Mouse (Mus musculus) cerebellum, postnatal 25 days (tissue): ENCODE data around the gene Tenm2.

Source experiments
- DNase-seq, 2 experiments: peaks; one replicate each; pipeline ENCODE4 v3.0.0; 2021; ENCODE audit warnings: mixed read lengths in 2 of 2

The Tenm2 gene

DNA sequence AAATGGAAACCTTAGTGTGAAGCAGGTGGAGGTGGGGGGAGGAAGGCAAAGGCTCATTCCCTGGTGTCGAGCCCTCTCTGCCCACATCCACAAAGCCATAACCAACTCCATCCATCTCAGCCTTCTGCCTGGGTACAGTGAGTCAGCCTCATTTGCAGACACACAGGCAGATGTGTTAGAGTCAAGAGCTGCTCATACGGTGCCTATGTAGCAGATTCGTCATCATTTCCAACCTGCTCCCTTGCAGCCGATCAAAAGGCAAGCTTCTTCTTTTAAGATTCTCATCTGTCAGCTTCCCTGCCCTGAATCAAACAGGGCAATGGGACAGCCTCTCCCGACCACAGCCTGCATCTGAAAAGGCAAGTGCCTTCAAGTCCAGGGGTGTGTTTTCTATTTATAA is 979.0 kb downstream of the Tenm2 start:
- DNase-seq = no peak

DNA sequence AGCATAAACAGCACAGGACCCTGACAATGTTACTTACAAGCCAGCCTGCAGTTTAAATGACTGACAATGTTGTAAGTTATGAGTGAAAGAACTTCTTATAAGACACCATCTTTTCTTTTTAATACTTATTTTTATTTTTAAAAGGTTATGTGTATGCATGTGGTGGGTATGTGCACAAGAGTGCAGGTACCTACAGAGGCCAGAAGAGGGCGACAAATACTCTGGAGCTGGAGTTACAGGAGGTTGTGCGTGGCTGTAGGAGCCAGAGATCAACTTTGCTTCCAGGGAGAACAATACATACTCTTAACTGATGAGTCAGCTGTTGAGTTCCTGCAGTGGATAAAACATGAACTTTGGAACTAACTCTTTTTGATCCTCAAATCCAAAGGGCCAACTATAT is 981.7 kb downstream of the Tenm2 start:
- no peak for DNase-seq

DNA sequence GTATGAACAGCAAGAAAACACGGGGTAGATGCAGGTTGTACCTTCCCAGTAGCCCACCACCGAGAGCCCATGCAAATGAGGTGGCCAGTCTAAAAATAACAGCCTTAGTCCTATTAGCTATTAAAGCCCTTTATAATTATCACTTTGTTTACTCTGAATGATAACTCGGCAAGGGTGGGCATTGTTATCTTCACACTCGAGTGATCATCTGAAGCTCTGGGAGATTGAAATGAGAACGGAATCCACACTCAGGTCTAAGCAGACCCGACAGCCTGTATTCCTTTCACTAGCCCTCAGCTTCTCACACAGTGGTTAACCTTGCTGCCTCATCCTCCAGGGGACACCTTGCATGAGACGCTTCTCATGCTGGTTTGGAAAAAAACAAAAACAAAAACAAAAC is 985.7 kb downstream of the Tenm2 start:
- DNase-seq = no peak

DNA sequence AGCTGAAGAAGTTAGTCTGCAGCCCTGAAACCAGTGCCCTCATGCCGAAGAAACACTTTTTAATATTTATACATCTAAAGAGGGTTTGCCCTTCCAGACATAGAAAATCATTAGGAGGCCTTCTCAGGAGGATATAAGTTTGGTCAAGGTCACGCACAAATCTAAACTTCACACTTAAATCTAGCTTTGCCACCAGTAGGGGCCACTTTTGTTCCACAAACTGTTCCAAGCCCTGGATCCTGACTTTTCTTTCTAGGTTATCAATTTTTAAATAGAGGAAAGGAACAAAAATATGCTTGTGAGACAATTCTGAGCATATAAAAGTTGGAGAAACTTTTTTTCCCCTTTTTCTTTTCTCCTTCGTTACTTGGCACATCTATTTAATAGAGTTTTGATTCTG is 989.6 kb downstream of the Tenm2 start:
- no peak for DNase-seq

DNA sequence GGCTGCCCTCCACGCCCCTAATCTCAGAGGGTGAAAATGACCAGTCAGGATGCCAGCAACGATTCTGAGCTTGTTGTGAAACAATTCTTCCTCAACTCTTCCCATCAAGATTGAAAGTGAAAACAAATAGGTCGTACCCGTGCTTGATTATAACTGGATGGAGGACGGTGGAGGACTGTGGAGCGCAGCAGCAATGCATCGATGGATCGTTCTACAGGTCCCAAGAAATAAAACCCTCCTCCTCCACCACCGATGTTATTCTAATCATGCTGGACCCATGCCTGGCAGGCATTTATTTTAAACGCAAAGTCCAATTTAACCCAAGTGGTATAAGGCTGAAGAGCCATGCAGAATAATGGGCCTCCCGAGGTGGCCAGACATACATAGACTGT is 991.3 kb downstream of the Tenm2 start:
- no peak for DNase-seq

DNA sequence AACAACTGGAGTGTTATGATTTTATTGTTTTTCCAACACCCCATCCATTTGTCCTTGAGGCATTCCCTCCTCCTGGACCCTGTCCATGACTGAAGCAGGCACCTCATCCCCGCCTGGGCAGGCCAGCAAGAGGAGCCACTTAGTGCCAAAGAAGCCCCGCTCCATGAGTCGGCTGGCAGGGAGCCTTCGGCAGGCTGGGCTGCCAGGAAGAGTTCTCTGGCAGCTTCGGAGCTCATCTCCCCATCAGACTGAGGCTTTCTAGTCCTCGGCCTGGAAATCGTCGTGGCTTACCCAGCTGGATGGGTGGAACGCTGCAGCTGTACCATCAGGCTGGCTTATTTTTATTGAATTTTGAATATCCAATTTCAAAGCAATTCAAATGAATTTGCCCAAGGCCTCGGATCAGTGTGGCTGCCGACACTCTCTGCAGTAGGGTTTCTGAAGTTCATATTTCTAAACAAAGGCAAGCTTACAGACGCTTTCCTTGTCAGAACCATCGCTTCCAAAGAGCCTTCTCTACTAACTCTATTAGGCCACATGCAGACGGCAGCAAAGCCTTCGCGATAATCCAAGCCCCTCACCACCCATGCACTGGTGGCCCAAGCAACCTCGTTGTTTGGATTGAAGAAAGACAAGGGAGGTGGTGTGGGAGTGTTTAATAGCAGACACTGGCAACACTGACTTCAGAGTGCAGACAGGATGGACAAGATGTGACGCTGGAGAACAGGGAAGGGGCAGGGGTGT is 991.8 kb downstream of the Tenm2 start:
- DNase-seq = peak; percentile 72 to 84

DNA sequence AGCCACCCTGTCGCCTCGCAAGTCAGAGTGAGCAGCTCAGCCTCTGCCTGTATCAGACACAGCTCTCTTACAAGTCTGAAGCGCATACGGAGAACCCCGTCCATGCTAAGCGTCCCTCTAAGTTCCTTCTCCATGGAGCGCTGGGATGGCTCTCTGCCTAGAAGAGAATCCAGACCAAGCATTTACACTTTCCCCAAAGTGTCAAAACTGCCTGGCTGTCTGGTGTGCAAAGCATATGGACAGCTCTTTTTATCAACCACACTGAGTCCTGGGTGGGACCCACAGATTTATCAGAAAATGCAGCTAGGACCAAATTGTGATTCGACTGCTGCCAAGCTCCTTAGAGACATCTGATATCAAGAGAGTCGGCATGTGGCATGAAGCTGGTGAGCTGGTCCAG is 996.9 kb downstream of the Tenm2 start:
- no peak for DNase-seq

DNA sequence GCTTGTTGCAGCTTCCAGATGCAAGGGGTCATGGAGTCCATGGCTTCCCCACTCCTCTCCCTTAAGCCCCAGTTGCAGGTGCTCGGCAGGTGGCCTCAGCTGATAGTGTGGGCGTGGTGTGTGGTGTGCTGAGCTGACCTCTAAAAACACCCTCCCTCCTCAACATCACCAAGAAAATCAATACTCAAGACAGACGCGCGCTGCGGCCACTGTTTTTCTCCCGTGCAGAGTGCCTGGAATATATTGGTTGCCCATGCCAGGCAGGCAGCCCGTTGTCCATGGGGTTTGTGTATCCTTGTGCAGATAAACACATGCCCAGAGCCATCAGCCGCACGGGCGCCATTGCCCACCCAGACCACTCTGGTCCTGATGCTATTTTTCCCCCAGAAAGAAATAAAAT is 1007.1 kb downstream of the Tenm2 start:
- no peak for DNase-seq

DNA sequence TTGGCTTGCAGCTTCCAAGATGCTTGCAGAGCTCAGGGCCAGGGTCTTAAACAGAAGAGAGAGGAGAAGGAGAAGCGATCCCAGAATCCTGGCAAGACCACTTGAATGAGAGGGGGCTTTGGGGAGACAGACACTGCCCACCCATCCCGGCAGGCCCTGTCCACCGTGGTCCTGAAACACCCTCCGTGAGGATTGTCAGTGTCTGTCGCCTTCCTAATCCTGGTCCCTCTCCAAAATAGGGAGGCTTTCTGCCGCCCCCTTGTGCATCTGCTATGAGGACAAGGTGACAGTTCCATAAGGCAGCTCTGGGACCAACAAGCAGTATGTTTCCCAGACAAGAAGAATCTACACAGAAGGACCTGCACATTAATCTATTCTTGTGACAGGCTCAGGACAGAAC is 1007.6 kb downstream of the Tenm2 start:
- no peak for DNase-seq

DNA sequence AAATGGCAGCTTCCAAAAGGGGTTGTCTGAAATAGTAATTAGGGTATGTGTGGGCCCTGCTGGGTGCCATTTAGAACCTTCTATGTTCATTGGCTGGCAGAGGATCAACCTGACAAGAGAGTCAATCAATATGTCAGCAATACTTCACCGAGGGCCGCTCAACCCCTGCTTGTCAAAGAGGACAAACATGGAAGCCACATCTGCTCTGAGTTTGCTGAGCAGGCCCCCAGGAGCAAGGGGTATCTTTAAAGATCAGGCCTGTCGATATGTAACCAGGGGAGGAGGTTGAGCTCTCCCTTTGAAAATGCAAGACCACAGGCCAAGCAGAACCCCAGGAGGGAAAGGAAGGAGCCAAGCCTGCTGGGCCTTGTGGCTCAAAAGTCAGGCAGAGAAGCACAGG is 1009.7 kb downstream of the Tenm2 start:
- DNase-seq = no peak

DNA sequence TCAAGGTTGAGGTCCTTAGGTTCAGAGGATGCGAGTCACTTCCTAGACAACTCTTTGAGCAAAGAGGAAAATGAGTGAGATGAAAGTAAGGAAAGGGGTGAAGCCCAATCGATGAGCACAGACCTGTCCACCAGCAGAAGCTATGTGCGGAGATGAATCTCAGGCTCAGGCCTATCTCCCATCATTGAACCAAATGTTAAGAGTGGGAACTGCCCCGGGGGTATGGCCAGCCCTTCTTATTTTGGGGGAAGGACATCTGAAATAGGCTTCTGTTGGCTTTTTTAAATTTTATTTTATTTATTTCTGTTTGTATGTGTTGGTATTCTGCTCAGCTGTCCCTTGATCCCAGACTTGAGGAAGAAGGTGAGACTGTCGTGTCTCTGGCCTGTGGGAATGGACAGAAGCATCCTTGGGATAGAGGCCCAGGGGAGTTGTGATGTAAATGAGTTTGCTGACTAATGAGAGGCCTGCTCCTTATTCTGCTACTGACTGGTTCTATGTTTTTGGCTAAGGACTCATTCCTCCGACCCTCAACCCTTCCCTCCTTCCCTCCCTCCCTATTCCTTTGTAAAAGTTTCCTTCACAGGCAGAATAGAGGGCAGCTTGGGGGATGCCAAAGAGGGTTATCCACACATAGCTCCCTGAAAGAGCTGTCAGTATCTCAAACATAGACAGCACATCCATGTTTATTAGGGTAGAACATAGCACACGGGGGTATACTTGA is 1011.9 kb downstream of the Tenm2 start:
- no peak for DNase-seq

DNA sequence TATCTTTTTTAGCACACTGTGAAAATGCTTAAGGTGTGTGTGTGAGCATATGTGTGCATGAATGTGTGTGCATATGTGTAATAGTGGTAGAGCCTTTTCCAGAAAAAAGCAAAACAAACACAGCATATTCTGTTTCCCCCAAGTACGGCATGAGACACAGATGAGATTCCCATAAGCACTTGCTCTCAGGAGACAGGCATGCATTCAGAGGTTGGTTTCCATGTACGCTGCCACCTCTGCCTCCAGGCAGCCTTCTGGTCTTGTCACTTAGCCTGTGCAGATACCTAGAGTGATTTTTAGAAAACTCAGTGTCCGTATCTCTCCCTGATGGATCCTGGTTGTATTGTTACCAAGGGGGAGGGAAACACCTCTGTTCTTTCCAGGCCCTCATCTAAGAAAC is 1013.7 kb downstream of the Tenm2 start:
- DNase-seq = no peak

DNA sequence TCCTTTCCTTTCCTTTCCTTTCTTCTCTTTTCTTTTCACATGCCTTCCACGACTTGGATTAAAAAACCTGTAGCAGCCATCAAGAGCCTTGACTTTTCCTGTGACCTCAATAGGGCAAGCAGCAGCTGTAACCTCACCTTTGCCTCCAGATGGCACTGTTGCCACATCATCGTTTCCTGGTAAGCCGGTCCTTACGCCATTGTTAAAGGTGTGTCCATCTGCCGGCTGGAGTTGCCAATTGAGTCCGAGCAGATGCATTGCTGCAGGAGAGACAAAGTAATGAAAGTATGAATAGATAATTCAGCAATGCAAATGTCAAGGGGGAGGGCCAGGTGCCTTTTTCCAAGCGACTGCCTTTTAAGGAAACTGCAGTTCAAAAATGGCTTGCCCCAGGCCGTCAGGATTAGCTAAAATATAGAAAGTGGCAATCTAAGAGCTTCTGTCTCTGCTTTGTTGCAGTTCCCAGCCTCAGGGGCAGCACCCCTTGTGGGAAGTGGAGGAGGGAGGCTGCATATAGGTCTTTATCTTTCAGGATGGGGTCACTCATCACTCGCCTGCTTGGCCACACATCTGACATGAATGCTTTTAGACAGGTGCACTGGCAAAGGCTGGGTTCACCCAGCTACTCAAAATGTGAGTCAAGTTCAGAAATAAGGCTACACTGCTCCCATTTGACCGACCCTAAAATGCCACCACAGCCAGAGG is 1014.3 kb downstream of the Tenm2 start:
- DNase-seq = peak; percentile 92

DNA sequence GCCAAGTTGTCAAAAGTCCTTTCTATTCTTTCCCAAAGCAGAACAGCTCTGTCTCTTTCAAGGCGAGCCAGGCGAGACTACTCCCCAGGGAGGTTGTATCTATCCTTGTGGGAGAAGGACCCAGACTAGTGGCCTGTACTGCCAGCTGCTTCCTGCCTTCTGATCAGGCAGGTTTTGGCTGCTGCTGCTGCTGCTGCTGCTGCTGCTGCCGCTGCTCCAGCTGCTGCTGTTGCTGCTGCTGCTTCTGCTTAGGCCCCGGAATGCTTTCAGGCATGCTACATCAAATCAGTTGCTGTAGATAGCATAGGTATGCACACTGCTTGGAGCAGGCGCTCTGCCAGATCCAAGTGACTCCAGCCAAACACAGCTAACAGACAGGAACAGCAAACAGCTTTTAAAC is 1015.1 kb downstream of the Tenm2 start:
- DNase-seq = peak; percentile 32 to 46

DNA sequence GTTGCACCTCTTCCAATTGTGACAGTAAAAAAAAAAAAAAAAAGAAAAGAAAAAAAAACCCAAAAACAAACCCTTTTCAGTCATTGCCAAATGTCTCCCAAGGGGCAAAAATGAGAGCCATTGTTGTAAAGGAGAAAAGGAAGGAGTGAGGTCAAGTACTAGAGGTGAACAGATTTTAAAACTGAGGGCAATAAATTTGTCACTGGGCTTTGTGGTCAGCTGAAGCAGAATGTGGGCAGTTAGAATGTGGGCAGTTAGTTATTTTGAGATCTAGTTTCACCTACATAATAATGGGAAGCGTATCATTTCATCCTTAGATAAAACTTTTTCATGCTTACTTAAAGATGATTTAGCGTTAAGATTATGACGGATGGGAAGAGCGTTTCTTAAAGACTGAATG is 1016.2 kb downstream of the Tenm2 start:
- no peak for DNase-seq

DNA sequence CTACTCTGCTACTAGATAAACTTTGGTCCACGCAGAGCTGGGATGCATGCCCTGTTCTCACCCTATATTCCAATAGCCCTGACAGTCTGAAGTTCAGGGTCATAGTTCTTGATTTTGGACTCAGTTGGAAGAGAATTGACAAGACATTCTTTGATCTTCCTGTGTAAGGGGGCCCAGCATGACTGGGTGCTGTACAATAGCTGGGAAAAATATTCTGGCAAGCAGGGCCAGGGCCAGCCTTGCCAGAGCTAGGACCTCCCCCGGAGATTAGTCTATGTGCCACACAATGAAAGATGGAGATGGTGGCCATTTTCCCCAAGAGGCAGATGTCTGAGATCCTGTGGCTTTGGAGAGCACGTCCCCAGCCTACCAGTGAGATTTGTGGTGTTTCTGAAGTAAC is 1021.2 kb downstream of the Tenm2 start:
- no peak for DNase-seq

DNA sequence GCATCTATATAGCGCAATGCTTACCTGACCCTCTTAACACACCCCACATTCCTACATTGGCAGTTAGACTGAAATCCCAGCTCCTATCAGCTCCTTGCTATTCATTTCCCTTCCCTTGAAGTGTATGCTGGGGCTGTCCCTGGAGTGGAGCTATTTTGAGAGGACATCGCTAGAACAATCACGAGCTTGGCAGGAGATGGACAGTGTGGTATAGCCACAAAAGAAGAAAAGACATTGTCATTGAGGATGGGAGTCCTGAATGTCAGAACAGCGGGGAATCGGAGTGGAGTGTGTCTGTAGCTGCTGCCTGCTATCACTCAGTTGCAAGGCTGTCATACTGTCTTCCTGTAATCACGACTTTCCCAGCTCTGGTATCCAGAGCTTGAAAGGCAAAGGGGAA is 1031.4 kb downstream of the Tenm2 start:
- DNase-seq = no peak

DNA sequence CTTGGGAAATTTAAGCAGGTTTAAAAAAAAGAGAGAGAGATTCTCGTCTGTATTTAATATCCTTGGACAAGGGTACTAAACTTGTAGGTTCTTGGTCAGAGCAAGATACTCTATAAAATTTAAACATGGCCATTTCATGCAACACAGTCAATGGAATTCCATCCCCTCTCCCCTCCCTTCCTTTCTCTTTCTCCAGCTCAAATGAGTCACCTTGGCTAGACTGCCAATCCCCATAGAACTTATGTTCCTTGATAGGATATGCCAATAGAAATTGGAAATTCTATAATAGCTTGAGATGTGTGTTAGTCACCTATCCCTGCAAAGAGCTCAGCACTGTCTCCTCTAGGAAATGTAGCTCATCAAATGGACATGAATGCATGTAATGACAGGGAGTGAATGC is 1031.9 kb downstream of the Tenm2 start:
- no peak for DNase-seq

DNA sequence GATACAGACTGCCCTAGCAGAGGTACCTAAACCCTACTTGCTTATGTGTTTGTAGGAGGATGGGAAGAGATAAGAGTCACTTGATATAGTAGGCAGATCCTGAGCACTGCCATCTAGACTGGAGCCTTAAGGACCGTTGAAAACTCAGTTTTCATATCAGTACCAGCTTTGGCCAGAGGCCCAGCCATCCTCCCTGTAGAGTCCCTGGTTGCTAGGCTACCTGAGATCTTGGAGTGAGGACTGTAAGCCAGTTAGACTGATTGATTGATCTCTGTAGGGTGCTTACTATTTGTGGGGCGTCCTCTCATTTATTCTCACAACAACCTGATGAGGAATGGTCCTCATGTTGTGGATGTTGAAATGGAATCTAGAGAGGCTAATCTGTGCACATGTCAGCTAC is 1041.4 kb downstream of the Tenm2 start:
- DNase-seq = no peak

DNA sequence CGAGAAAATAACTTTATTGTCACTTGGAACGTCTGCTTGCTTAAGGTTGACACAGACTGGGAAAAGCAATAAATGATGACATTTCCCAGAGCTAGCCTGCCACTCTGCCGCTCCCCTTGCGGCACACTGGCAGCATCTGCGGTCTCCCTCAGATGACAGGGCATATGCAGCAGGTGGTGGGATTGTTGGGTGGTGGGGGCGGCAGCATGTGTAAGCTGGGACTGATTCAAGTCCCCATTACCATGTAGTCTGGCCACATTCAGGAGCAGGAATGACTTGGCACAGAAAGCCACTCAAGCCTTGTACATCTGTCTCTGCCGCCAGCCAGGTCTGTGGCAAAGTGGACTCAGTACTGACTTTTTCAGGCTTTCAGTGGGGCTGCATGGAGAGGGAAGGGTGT is 1059.7 kb downstream of the Tenm2 start:
- DNase-seq = peak in 1 of 2 experiments; percentile 14

DNA sequence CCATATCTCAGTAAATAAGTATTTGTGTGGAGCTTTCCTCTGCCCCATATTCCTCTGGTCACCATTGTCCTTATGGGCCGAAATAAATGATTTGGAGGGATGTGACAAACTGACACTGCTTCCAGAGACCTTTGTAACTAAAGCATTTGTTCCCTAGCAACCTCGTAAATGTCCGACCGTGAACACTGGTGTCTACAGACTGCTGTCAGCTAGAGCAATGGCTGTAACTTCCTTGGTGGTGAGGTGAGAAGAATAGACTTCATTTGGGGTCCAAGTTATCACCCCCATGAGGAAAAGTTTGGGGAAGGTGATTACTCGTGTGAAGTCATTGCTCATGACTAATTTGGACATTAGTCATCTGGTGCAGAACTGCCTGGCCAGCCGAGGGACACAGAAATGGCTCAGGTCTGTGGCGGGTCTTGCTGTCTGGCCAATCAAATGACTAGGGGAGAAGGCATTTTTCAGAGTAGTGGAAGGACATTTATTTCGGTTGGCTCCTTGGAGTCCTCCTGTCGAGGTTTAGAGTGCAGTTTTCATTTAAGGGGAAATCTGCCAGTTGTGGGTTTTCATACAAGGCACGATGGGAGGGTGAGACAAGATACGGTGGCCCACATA is 1062.6 kb downstream of the Tenm2 start:
- DNase-seq = no peak

DNA sequence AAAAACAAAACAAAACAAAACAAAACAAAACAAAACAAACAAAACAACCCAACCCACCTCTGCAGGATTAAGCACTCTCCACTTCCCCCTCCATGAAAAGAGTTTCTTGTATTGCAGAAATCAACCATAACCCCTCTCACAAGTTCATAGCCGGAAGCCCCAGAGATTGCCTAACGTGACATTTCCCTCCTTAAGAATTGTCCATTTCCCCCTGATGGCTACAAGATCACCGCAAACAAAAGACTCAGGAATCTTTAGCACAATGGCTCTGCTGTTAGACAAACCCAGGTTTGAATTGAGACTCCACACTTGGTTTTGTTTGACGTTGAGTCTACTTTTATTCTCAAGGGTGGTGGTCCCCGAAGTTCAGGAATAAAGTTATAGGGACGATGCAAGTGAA is 1063.2 kb downstream of the Tenm2 start:
- DNase-seq = no peak

DNA sequence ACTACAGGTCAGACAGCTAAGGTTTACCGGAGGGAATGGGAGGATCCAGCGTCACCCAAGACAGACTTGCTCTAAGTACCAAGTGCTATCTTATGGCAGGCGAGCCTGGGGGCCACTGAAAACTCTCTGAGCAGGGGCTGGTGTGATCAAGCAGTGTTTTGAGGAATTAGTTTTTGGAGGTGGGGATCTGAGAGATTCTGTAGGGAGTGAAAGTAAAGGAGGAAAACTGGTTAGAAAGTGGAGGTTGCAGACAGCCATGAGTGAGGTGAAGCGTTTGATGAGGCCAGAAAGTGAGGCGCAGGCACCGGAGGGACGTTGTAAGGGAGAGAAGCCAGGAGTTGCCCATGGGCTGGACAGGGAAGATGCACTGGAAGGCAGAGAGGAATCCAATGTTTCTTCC is 1063.8 kb downstream of the Tenm2 start:
- no peak for DNase-seq

DNA sequence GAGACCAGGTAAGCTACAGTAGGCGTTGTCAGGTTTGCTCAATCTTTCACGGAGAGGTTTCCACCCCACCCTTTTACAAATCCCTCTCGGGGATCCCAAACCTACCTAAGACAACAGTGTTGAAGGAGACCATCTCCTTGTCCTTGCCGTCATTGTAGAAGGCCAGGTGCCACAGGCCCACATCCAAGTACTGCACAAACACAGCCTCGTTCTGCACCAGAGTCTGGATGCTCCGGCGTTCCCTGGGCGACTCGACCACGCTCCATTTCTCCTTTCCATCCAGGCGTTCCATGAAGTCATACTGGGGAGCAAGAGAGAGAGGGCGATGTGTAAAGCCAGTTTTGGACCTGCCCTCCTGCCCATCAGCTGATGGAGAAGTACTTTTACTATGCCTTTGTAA is 1064.5 kb downstream of the Tenm2 start:
- DNase-seq = no peak
